Mouse (Mus musculus) heart, adult 2 months (tissue): ENCODE measurements around the gene Tmem30b. TPM values are rescaled to one million over a fixed set of nuclear protein-coding genes. Genes with fewer than 3 reads are reported as not detected.

ENCODE experiments used
- DNase-seq, 2 experiments: peaks; one replicate each; pipeline ENCODE4 v3.0.0; 2021
- H3K27ac ChIP-seq: fragments of 200-600 bp; 2 replicates; pipeline ENCODE4 v1.8.1; 2022
- H3K27me3 ChIP-seq: fragments of 200-500 bp; 2 replicates; pipeline ENCODE4 v1.6.1; 2012; ENCODE audit warnings: mild to moderate bottlenecking, low read length, inconsistent platforms, mixed read lengths; ENCODE audit not compliant: control insufficient read depth, insufficient read depth
- H3K36me3 ChIP-seq: fragments of 200-500 bp; 2 replicates; pipeline ENCODE4 v1.6.1; 2012; ENCODE audit warnings: low read length, inconsistent platforms; ENCODE audit not compliant: control insufficient read depth, insufficient read depth
- H3K4me1 ChIP-seq: fragments of 200-500 bp; 2 replicates; pipeline ENCODE4 v1.6.1; 2011; ENCODE audit warnings: low read length; ENCODE audit not compliant: control insufficient read depth, insufficient read depth
- H3K4me3 ChIP-seq: fragments of 200-600 bp; 2 replicates; pipeline ENCODE4 v1.8.1; 2022
- H3K79me2 ChIP-seq: fragments of 200-500 bp; replicated peaks from 2 replicates; pipeline ENCODE4 v1.6.1; 2012; ENCODE audit warnings: mild to moderate bottlenecking, inconsistent platforms, low read length, moderate library complexity, mixed read lengths; ENCODE audit not compliant: control insufficient read depth, insufficient read depth
- H3K9ac ChIP-seq: fragments of 200-500 bp; 2 replicates; pipeline ENCODE4 v1.6.1; 2012; ENCODE audit warnings: low read depth, mild to moderate bottlenecking, control low read depth, inconsistent platforms, low read length, mixed read lengths
- CTCF ChIP-seq: fragments of 200-600 bp; IDR thresholded peaks from 2 replicates; pipeline ENCODE4 v1.8.1; 2022; ENCODE audit warnings: antibody characterized with exemption, mild to moderate bottlenecking, moderate library complexity
- EP300 ChIP-seq: fragments of 200-500 bp; IDR thresholded peaks from 2 replicates; pipeline ENCODE4 v1.6.1; 2011; ENCODE audit warnings: low read depth, low read length, control low read depth; ENCODE audit not compliant: insufficient read depth
- POLR2A ChIP-seq: fragments of 200-500 bp; IDR thresholded peaks from 2 replicates; pipeline ENCODE4 v1.6.1; 2011; ENCODE audit warnings: mild to moderate bottlenecking, low read depth, low read length, control low read depth; ENCODE audit not compliant: insufficient read depth
- WGBS: fragments of 180-500 bp; shearing (Covaris S2); methylation state at CpG from one replicate; pipeline ENCODE4 v1.1.7; 2018; 5-methylcytosine and 5-hydroxymethylcytosine counted together
- intact Hi-C: fragments of 180-260 bp; cut with DNase I; formaldehyde crosslinking; loops from one replicate; pipeline ENCODE4 v1.15.1; 2025
- polyA plus RNA-seq: library from polyadenylated mRNA; depleted of rRNA; stranded (reverse); fragments of >200 nt; gene quantifications from 2 replicates; pipeline ENCODE4 v1.2.3, GENCODE M21; 2012
- total RNA-seq, 2 experiments: library from RNA; stranded (reverse); gene quantifications; 2 replicates each; pipeline ENCODE4 v1.2.3; 2021

Gene Tmem30b
- total and polyA plus RNA-seq, 3 experiments, result 0.18 to 0.64 (median 0.18) TPM

GRCm38 (mm10) chr12:73517768-73518167 lies 28.4 kb downstream of the Tmem30b start:
- Histone ChIP-seq H3K36me3 (no peaks in the 10 kb centered on the region), H3K27me3 (no peaks in the 10 kb centered on the region), H3K4me1 (peaks cover 2% of the 10 kb centered on the region; the same call in 1 of the 2 replicates), H3K27ac (no peak overlapping the region), H3K4me3 (no peak overlapping the region), H3K79me2 (no peaks in the 10 kb centered on the region), H3K9ac (peak overlapping the region; percentile 47; the same call in 1 of the 2 replicates)
- intact Hi-C loops, result loop anchor here (1.0 to 5.0 kb wide), 4 partner anchors 109 to 670 kb away; no protein-coding TSS in a partner anchor
- 56% methylated on average over 12 of the region's 12 CpGs for WGBS
- TF ChIP-seq CTCF (no peak), POLR2A (no peak), EP300 (no peak)
- DNase-seq, result no peak

- H3K9ac ChIP-seq, result no peak overlapping the region
- H3K4me1 ChIP-seq, result peaks cover 2% of the 10 kb centered on the region; the same call in 1 of the 2 replicates
- H3K4me3 ChIP-seq, result peak overlapping the region; percentile 15; the same call in 1 of the 2 replicates
- H3K79me2 ChIP-seq, result no peaks in the 10 kb centered on the region
- intact Hi-C loops, result loop anchor here (1.0 to 5.0 kb wide), 4 partner anchors 108 to 670 kb away; no protein-coding TSS in a partner anchor
- no peak overlapping the region; the same call in 1 of the 2 replicates for H3K27ac ChIP-seq
- peak; percentile 71 to 84 for DNase-seq
- TF ChIP-seq CTCF (peak; percentile 92; the same call in 1 of the 2 replicates), EP300 (peak; percentile 70; the same call in 1 of the 2 replicates), POLR2A (no peak)
- H3K27me3 ChIP-seq, result no peaks in the 10 kb centered on the region
- WGBS, result 25% methylated on average over 15 of the region's 15 CpGs
- H3K36me3 ChIP-seq, result no peaks in the 10 kb centered on the region
Measured at GRCm38 (mm10) chr12:73517022-73517709, 29.0 kb downstream of the Tmem30b start.

GRCm38 (mm10) chr12:73516516-73516915 lies 29.7 kb downstream of the Tmem30b start:
- intact Hi-C loops, result loop anchor here (2.0 to 5.0 kb wide), 3 partner anchors 108 to 669 kb away; no protein-coding TSS in a partner anchor
- Histone ChIP-seq H3K9ac (no peak overlapping the region), H3K27ac (no peak overlapping the region), H3K4me1 (peaks cover 2% of the 10 kb centered on the region; the same call in 1 of the 2 replicates), H3K36me3 (no peaks in the 10 kb centered on the region), H3K27me3 (no peaks in the 10 kb centered on the region), H3K4me3 (no peak overlapping the region), H3K79me2 (no peaks in the 10 kb centered on the region)
- 93% methylated on average over 8 of the region's 8 CpGs for WGBS
- DNase-seq, result no peak
- TF ChIP-seq EP300, result no peak
- no peak for TF ChIP-seq POLR2A
- TF ChIP-seq CTCF, result no peak

GRCm38 (mm10) chr12:73514722-73515121 lies 31.5 kb downstream of the Tmem30b start:
- intact Hi-C loops, result loop anchor here (5.0 kb wide), 2 partner anchors 187 to 667 kb away; no protein-coding TSS in a partner anchor
- Histone ChIP-seq H3K4me1 (peaks cover 2% of the 10 kb centered on the region; the same call in 1 of the 2 replicates), H3K27me3 (no peaks in the 10 kb centered on the region), H3K27ac (no peak overlapping the region), H3K9ac (no peak overlapping the region), H3K4me3 (no peak overlapping the region), H3K79me2 (no peaks in the 10 kb centered on the region), H3K36me3 (no peaks in the 10 kb centered on the region)
- no peak for TF ChIP-seq EP300
- no peak for TF ChIP-seq POLR2A
- no peak for TF ChIP-seq CTCF
- 83% methylated on average over 6 of the region's 6 CpGs for WGBS
- DNase-seq, result no peak

GRCm38 (mm10) chr12:73513958-73514357 lies 32.2 kb downstream of the Tmem30b start:
- no peak overlapping the region for H3K4me3 ChIP-seq
- 87% methylated on average over 10 of the region's 10 CpGs for WGBS
- no peaks in the 10 kb centered on the region for H3K36me3 ChIP-seq
- H3K4me1 ChIP-seq, result peaks cover 2% of the 10 kb centered on the region; the same call in 1 of the 2 replicates
- H3K79me2 ChIP-seq, result no peaks in the 10 kb centered on the region
- no peak overlapping the region for H3K27ac ChIP-seq
- H3K27me3 ChIP-seq, result no peaks in the 10 kb centered on the region
- TF ChIP-seq CTCF, result no peak
- no peak for TF ChIP-seq EP300
- no peak for TF ChIP-seq POLR2A
- intact Hi-C loops, result no loop called here
- H3K9ac ChIP-seq, result no peak overlapping the region
- DNase-seq, result no peak
